Mouse (Mus musculus) liver, adult 2 months (tissue): ENCODE data around the gene Odc1.

Source experiments
- CTCF ChIP-seq: fragments of 200-500 bp; IDR thresholded peaks from 2 replicates; pipeline ENCODE4 v1.5.1; 2011; ENCODE audit warnings: low read depth, low read length, control low read depth
- POLR2A ChIP-seq: fragments of 200-500 bp; IDR thresholded peaks from 2 replicates; pipeline ENCODE4 v1.6.1; 2011; ENCODE audit warnings: low read length, control low read depth; ENCODE audit not compliant: insufficient read depth; ENCODE audit errors: extremely low read depth

DNA sequence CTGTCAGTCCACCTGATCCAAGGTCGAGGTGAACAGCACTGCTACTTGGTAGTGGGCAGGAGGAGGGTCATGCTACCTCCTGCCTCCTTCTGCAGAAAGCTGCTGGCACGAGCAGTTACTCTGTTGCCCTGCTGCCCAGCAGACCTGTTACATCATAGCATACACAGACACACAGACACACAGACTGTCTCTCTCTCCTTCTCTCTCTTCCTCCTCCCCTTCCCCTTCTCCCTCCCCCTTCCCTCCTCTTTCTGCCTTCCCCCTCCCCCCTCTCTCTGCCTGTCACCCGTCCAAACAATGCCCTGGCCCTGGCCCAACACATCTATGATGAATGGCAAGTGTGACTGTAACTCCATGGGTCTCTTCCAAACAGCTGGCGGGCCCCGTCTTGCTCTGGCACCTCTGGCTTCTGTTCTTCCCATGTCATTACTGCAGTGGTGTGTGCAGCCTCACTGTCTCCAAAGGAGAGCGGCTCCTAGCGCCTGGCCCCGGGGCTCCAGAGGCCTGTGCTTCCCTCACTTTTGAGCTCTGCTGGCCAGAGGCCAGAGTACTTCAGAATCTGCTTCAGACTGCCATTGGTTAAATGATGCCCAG, 48.6 kb upstream of the Odc1 start:
- no peak for TF ChIP-seq CTCF
- no peak for TF ChIP-seq POLR2A
